Mouse (Mus musculus) embryonic facial prominence, embryonic 12.5 days (tissue): ENCODE measurements at regions not wholly inside any gene's neighbourhood (a gene's known extent, or its start where the extent isn't known, plus 50 kb on each side); places are given as distances from the start of the nearest gene placed in this dataset.
"Not testable (repeated sequence)": the region's sequence is repeated elsewhere in the genome, so short reads cannot be mapped to it uniquely, and the experiment has no call there.

Source experiments
- ATAC-seq: fragments of 200-750 bp; cut with Nextera tagmentation; 2 replicates; pipeline ENCODE4 v1.8.0; 2017; ENCODE audit not compliant: insufficient number of reproducible peaks, insufficient read depth, low FRiP score, low TSS enrichment
- H3K27ac ChIP-seq: fragments of 300-500 bp; sonication (generic); 2 replicates; pipeline ENCODE4 v1.5.1; 2016; ENCODE audit warnings: mild to moderate bottlenecking
- H3K27me3 ChIP-seq: fragments of 300-500 bp; sonication (generic); 2 replicates; pipeline ENCODE4 v1.6.1; 2016; ENCODE audit warnings: mild to moderate bottlenecking, moderate library complexity
- H3K36me3 ChIP-seq: fragments of 300-500 bp; sonication (generic); 2 replicates; pipeline ENCODE4 v1.6.1; 2016; ENCODE audit warnings: mild to moderate bottlenecking
- H3K4me1 ChIP-seq: fragments of 300-500 bp; sonication (generic); 2 replicates; pipeline ENCODE4 v1.6.1; 2016
- H3K4me2 ChIP-seq: fragments of 300-500 bp; sonication (generic); replicated peaks from 2 replicates; pipeline ENCODE4 v1.6.1; 2016; ENCODE audit warnings: mild to moderate bottlenecking, moderate library complexity
- H3K4me3 ChIP-seq: fragments of 300-500 bp; sonication (generic); 2 replicates; pipeline ENCODE4 v1.5.1; 2016; ENCODE audit warnings: mild to moderate bottlenecking
- H3K9ac ChIP-seq: fragments of 300-500 bp; sonication (generic); 2 replicates; pipeline ENCODE4 v1.6.1; 2016; ENCODE audit warnings: mild to moderate bottlenecking, moderate library complexity
- H3K9me3 ChIP-seq: fragments of 300-500 bp; sonication (generic); 2 replicates; pipeline ENCODE4 v1.6.1; 2016; ENCODE audit warnings: mild to moderate bottlenecking, moderate library complexity
- WGBS: fragments of 180-500 bp; shearing (Covaris S2); methylation state at CpG from one replicate; pipeline ENCODE4 v1.1.7; 2016; 5-methylcytosine and 5-hydroxymethylcytosine counted together

DNA sequence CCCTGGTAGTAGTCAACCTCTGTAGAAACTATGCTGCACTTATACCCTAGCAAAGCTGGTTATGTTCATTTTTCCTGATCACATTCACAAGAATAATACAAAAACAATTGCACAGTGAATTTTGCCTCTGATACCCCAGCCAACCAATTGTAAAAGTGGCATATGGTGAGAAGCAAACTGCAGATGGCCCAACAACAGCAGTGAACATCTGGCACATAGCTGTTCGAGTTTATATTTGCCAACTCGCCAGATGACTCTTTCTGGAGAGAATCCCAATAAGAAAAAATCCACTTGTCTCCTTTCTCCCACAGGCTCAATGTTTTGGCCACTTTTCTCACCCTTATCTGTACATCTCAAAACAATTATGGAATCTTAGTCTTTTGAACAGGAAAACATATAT is 196.5 kb upstream of the Grik2 start:
- H3K9me3 ChIP-seq, result no peaks in the 10 kb centered on the region
- ATAC-seq, result no peak
- H3K4me3 ChIP-seq, result no peak overlapping the region
- H3K4me1 ChIP-seq, result no peaks in the 10 kb centered on the region
- no peaks in the 10 kb centered on the region for H3K36me3 ChIP-seq
- H3K27me3 ChIP-seq, result no peaks in the 10 kb centered on the region
- H3K27ac ChIP-seq, result no peak overlapping the region
- H3K9ac ChIP-seq, result no peak overlapping the region
- H3K4me2 ChIP-seq, result no peak overlapping the region
- 75% methylated on average over 2 of the region's 2 CpGs for WGBS

DNA sequence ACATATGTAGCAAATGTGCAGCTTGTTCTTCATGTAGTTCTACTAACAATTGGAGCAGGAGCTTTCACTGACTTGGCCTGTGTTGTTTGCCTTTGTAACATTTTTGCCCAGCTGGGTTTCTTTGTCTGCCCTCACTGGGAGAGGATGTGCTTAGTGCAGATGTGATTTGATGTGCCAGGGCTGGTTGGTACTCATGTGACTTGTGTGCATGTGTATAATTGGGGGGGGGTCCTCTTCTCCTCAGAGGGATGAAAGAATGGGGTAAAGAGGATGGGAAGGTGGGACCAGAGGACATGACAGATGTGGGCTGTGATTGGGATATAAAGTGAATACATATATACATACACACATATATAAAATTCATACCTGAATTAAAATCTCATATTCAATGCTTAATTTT is 163.9 kb upstream of the Grik2 start:
- H3K9ac ChIP-seq, result no peak overlapping the region
- no peaks in the 10 kb centered on the region for H3K27me3 ChIP-seq
- H3K4me3 ChIP-seq, result no peak overlapping the region
- no peak for ATAC-seq
- H3K9me3 ChIP-seq, result no peaks in the 10 kb centered on the region
- H3K27ac ChIP-seq, result no peak overlapping the region
- no peaks in the 10 kb centered on the region for H3K36me3 ChIP-seq
- H3K4me2 ChIP-seq, result no peak overlapping the region
- H3K4me1 ChIP-seq, result no peaks in the 10 kb centered on the region

GRCm38 (mm10) chr10:49937305-49937704 is 148.7 kb upstream of the Grik2 start:
- H3K4me2 ChIP-seq, H3K9me3 ChIP-seq, H3K27ac ChIP-seq, H3K36me3 ChIP-seq, H3K9ac ChIP-seq, H3K27me3 ChIP-seq, H3K4me1 ChIP-seq, H3K4me3 ChIP-seq: not testable (repeated sequence)
- 78% methylated on average over 2 of the region's 2 CpGs for WGBS
- 0 out of 2 replicates have a peak, but pooled peaks have one; percentile 69 for ATAC-seq

DNA sequence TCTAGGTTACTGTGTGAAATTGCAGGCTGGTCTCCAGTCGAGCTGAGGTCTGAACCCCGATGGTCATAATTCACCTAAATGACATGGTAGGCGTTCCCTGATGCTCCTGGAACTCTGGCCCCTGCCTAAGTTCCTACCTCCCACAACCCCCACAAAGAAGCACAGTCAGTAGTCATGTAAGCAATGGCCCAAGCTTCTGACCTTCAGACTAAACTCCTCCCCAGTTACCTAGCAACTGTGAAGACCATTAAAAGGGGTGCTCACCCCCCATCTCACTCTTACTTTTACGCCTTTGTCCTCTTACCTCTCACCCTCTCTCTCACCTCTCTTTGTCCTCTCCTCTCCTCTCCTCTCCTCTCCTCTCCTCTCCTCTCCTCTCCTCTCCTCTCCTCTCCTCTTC is 120.6 kb upstream of the Grik2 start:
- H3K36me3 ChIP-seq, H3K4me1 ChIP-seq, ATAC-seq, H3K4me3 ChIP-seq, H3K27ac ChIP-seq, H3K27me3 ChIP-seq, H3K9me3 ChIP-seq, H3K4me2 ChIP-seq, H3K9ac ChIP-seq: not testable (repeated sequence)
- 91% methylated on average over 4 of the region's 4 CpGs for WGBS

DNA sequence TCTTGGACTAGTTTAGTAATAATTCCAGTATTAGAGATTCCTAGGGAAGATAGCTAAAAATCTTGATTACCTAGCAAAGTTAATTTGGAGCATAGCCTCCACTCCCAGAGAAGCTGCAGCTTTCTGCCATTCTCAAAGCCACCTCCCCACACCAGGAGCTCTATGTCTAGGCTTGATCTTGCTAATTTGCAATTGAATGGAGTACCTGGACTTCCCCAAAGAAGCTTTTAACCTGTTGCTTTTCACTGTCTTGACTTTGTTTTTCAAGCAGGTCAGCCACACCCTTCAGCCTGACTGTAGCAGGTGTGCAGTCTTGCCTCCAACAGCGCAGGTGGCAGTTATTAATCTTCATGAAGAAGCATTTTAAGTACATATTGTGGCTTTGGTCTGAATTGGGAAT is 119.6 kb upstream of the Grik2 start:
- not testable (repeated sequence) for H3K27ac ChIP-seq, ATAC-seq, H3K9ac ChIP-seq, H3K36me3 ChIP-seq, H3K9me3 ChIP-seq, H3K4me1 ChIP-seq, H3K4me2 ChIP-seq, H3K4me3 ChIP-seq, H3K27me3 ChIP-seq
- WGBS, result 73% methylated on average over 1 of the region's 1 CpGs

DNA sequence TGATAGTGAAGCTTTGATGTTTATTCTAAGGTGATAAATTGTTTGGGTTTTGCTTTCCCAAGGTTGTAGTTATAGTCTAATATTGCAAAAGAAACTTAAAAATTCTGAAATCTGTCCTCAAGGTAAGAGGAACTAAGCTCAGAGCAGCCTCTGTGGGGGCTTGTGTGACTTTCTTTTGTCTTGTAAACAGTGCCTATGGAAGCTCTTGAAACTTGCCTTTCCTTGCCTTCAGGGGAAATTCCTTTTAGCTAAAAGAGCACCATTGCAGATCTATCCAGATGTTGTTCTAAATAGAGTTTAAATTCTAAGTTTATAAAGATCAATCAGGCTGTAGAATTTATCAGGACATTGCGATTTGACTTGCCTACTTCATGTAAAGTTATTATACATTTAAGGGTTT is 116.1 kb upstream of the Grik2 start:
- not testable (repeated sequence) for H3K27ac ChIP-seq, H3K4me2 ChIP-seq, H3K9ac ChIP-seq, H3K4me1 ChIP-seq, H3K27me3 ChIP-seq, H3K36me3 ChIP-seq, H3K9me3 ChIP-seq, H3K4me3 ChIP-seq, ATAC-seq
- 88% methylated on average over 1 of the region's 1 CpGs for WGBS

DNA sequence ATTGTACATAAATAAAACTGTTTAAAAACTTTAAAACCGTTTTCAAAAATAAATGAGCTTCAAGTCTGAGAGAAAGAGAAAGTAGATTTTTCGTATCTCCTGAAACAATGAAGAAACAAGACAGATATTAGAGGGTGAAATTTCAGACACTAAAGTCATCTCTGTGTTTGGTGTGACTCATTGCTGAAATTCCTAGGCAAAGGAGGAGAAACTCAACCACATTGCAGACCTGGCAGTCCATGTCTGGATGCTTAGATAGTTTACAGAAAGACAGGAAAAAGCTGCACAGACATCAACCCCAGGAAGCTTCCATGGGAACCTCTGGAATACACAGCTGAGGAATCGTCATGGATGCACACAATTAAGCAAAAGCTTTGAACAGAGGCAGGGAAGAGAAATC is 106.9 kb upstream of the Grik2 start:
- Histone ChIP-seq H3K4me1 (no peaks in the 10 kb centered on the region), H3K4me2 (no peak overlapping the region), H3K27ac (no peak overlapping the region), H3K9ac (no peak overlapping the region), H3K27me3 (no peaks in the 10 kb centered on the region), H3K4me3 (no peak overlapping the region), H3K9me3 (no peaks in the 10 kb centered on the region), H3K36me3 (no peaks in the 10 kb centered on the region)
- 77% methylated on average over 3 of the region's 3 CpGs for WGBS
- no peak for ATAC-seq

GRCm38 (mm10) chr10:49884106-49884505 is 95.5 kb upstream of the Grik2 start:
- Histone ChIP-seq H3K27me3 (no peaks in the 10 kb centered on the region), H3K4me2 (no peak overlapping the region), H3K4me1 (no peaks in the 10 kb centered on the region), H3K9ac (no peak overlapping the region), H3K27ac (no peak overlapping the region), H3K9me3 (no peaks in the 10 kb centered on the region), H3K4me3 (no peak overlapping the region), H3K36me3 (no peaks in the 10 kb centered on the region)
- 79% methylated on average over 2 of the region's 2 CpGs for WGBS
- no peak for ATAC-seq

DNA sequence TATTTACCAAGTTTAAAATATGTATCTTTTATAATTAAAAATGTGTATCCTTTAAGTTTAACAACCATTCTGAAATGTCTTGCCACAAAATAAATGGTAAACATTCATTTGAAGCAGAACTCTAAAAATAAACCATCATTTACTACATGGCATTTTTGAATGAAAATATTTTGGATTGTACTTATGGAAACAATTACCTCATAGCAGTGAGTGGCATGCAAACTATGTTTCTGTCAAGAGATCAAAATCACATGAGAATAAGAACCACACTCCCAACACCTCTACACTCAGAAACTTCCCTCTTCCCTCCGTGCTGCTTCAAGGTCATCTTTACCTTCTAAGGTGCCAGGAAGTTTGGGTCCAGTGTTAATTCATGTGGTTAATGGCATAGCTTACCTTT is 94.9 kb upstream of the Grik2 start:
- 38% methylated on average over 1 of the region's 1 CpGs for WGBS

GRCm38 (mm10) chr10:49863800-49864199 is 75.2 kb upstream of the Grik2 start:
- no peak for ATAC-seq
- 75% methylated on average over 3 of the region's 3 CpGs for WGBS
- Histone ChIP-seq H3K4me2 (no peak overlapping the region), H3K27me3 (no peaks in the 10 kb centered on the region), H3K4me3 (no peak overlapping the region), H3K9me3 (no peaks in the 10 kb centered on the region), H3K4me1 (no peaks in the 10 kb centered on the region), H3K36me3 (no peaks in the 10 kb centered on the region), H3K9ac (no peak overlapping the region), H3K27ac (no peak overlapping the region)

More for the DNA sequence above, 94.9 kb upstream of the Grik2 start:
- H3K4me3 ChIP-seq, result no peak overlapping the region
- H3K4me2 ChIP-seq, result no peak overlapping the region
- no peaks in the 10 kb centered on the region for H3K4me1 ChIP-seq
- no peaks in the 10 kb centered on the region for H3K9me3 ChIP-seq
- H3K36me3 ChIP-seq, result no peaks in the 10 kb centered on the region
- no peak overlapping the region for H3K9ac ChIP-seq
- H3K27ac ChIP-seq, result no peak overlapping the region
- no peak for ATAC-seq
- no peaks in the 10 kb centered on the region for H3K27me3 ChIP-seq

DNA sequence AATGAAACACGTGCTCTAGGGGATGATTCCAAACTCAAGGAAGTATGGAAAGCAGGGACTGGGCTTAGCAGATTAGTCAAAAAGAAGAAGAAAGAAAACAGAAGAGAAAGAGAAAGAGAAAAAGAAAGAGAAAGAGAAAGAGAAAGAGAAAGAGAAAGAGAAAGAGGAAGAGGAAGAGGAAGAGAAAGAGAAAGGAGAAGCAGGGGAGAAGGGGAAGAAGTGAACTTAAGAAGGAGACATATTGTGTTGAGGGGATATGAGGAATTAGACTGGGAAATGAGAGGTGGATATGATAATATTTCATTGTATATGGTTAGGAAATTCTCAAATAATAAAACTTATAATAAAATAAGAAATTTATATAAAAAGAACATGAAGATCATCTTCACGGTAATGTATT is 59.1 kb upstream of the Grik2 start:
- Histone ChIP-seq H3K27me3 (no peaks in the 10 kb centered on the region), H3K27ac (no peak overlapping the region), H3K4me3 (no peak overlapping the region), H3K36me3 (no peaks in the 10 kb centered on the region), H3K9ac (no peak overlapping the region), H3K4me2 (no peak overlapping the region), H3K4me1 (no peaks in the 10 kb centered on the region), H3K9me3 (no peaks in the 10 kb centered on the region)
- ATAC-seq, result no peak
- WGBS, result 72% methylated on average over 2 of the region's 2 CpGs

DNA sequence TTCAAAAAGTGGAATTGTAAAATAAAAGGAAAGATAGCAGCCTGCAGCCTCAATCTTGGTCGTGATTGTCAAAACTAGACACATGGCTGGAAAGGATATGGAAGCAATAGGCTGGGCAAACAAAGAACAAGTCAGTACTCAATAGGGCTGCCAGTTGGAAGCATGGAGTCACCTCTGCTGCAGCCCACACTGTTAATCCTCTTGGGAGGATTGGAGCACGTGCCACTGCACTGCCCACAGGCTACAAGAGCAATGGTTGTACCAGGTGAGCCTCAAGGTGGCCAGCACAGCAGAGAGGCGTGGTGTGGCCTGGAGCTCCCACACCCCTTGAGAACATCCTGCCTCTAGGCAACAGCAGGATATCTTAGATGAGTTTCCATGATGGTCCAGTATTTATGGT is 55.7 kb upstream of the Grik2 start:
- H3K36me3 ChIP-seq, result no peaks in the 10 kb centered on the region
- 73% methylated on average over 3 of the region's 3 CpGs for WGBS
- no peak overlapping the region for H3K9ac ChIP-seq
- H3K4me1 ChIP-seq, result no peaks in the 10 kb centered on the region
- H3K27me3 ChIP-seq, result no peaks in the 10 kb centered on the region
- no peak overlapping the region for H3K4me2 ChIP-seq
- H3K4me3 ChIP-seq, result no peak overlapping the region
- H3K9me3 ChIP-seq, result no peaks in the 10 kb centered on the region
- ATAC-seq, result no peak
- H3K27ac ChIP-seq, result no peak overlapping the region
